Mouse (Mus musculus) ES-E14 (cell line): ENCODE data around the gene Rasal1.

Experiments
- CHD2 ChIP-seq: IDR thresholded peaks from 2 replicates; pipeline ENCODE4 v1.6.1; 2014; ENCODE audit warnings: mild to moderate bottlenecking, low read depth, low read length, inconsistent platforms
- MAFK ChIP-seq: IDR thresholded peaks from 2 replicates; pipeline ENCODE4 v1.6.1; 2014; ENCODE audit warnings: mild to moderate bottlenecking, low read depth, low read length, inconsistent platforms; ENCODE audit not compliant: insufficient read depth
- ZC3H11A ChIP-seq: IDR thresholded peaks from 2 replicates; pipeline ENCODE4 v1.6.1; 2012; ENCODE audit warnings: low read depth, mild to moderate bottlenecking, inconsistent platforms, low read length, borderline replicate concordance
- ZNF384 ChIP-seq: IDR thresholded peaks from 2 replicates; pipeline ENCODE4 v1.6.1; 2012; ENCODE audit warnings: low read depth, low read length, inconsistent platforms

GRCm38 (mm10) chr5:120626399-120626798, 22.2 kb upstream of the Rasal1 start:
- TF ChIP-seq CHD2, result no peak
- TF ChIP-seq ZNF384, result no peak
- no peak for TF ChIP-seq MAFK
- TF ChIP-seq ZC3H11A, result no peak
